Mouse (Mus musculus) forebrain, embryonic 16.5 days (tissue): ENCODE results near the gene Olfr798. TPM values are rescaled to one million over a fixed set of nuclear protein-coding genes. Genes with fewer than 3 reads are reported as not detected.

Experiments
- microRNA-seq: library from miRNA; unstranded; fragments of <30 nt; microRNA quantifications from one replicate; pipeline ENCODE4, GENCODE M21; 2017
- polyA plus RNA-seq: library from polyadenylated mRNA; unstranded; fragments of >200 nt; fragmentation: Nextera tagmentation; extraction: Ambion mirVana; gene quantifications from 2 replicates; pipeline ENCODE4 v1.2.1, GENCODE M21; 2015

The Olfr798 gene
- polyA plus RNA-seq, 1 experiment from 2014 or later: not detected

Small RNA genes within 50 kb of the gene (microRNA-seq; reads per million reads assigned to microRNA genes)
- gene Gm23252: not detected

Other genes with a start within 250 kb of the Olfr798 start
- gene Olfr784, start 243.9 kb downstream of the Olfr798 start, polyA plus RNA-seq: 0.07 and 0.15 TPM in 2 replicates
- not detected in 2 replicates for gene Olfr785, start 222.5 kb downstream of the Olfr798 start, polyA plus RNA-seq
- gene Olfr786, start 200.6 kb downstream of the Olfr798 start, polyA plus RNA-seq: not detected in 2 replicates
- gene Olfr787, start 166.1 kb downstream of the Olfr798 start, polyA plus RNA-seq: not detected in 2 replicates
- not detected in 2 replicates for gene Olfr788, start 156.9 kb downstream of the Olfr798 start, polyA plus RNA-seq
- gene Olfr789, start 143.2 kb downstream of the Olfr798 start, polyA plus RNA-seq: not detected in 2 replicates
- gene Olfr790, start 129.4 kb downstream of the Olfr798 start, polyA plus RNA-seq: not detected in 2 replicates
- gene Olfr791, start 106.1 kb downstream of the Olfr798 start, polyA plus RNA-seq: not detected in 2 replicates
- gene Olfr792, start 88.8 kb downstream of the Olfr798 start, polyA plus RNA-seq: not detected in 2 replicates
- not detected in 2 replicates for gene Olfr794, start 60.3 kb downstream of the Olfr798 start, polyA plus RNA-seq
- gene Olfr796, start 15.4 kb downstream of the Olfr798 start, polyA plus RNA-seq: not detected in 2 replicates
- not detected in 2 replicates for gene Olfr799, start 9.6 kb upstream of the Olfr798 start, polyA plus RNA-seq
- gene Olfr800, start 29.8 kb upstream of the Olfr798 start, polyA plus RNA-seq: not detected in 2 replicates
- not detected in 2 replicates for gene Olfr801, start 45.9 kb upstream of the Olfr798 start, polyA plus RNA-seq
- gene Olfr802, start 60.2 kb upstream of the Olfr798 start, polyA plus RNA-seq: 0.06 TPM in 1 of 2 replicates, not detected in the other
- not detected in 2 replicates for gene Olfr803, start 66.4 kb upstream of the Olfr798 start, polyA plus RNA-seq
- gene Olfr804, start 75.3 kb upstream of the Olfr798 start, polyA plus RNA-seq: not detected in 2 replicates
- gene Olfr805, start 101.4 kb upstream of the Olfr798 start, polyA plus RNA-seq: not detected in 2 replicates
- not detected in 2 replicates for gene Olfr806, start 114.0 kb upstream of the Olfr798 start, polyA plus RNA-seq
- gene Olfr807, start 129.9 kb upstream of the Olfr798 start, polyA plus RNA-seq: not detected in 2 replicates
- gene Olfr808, start 137.5 kb upstream of the Olfr798 start, polyA plus RNA-seq: not detected in 2 replicates
- not detected in 2 replicates for gene Olfr809, start 146.7 kb upstream of the Olfr798 start, polyA plus RNA-seq
- not detected in 2 replicates for gene Olfr810, start 167.0 kb upstream of the Olfr798 start, polyA plus RNA-seq
- gene Olfr811, start 176.5 kb upstream of the Olfr798 start, polyA plus RNA-seq: not detected in 2 replicates
- gene Olfr812, start 218.2 kb upstream of the Olfr798 start, polyA plus RNA-seq: not detected in 2 replicates
- not detected in 2 replicates for gene Olfr813, start 227.4 kb upstream of the Olfr798 start, polyA plus RNA-seq